In genomic region chr9:85134900-85135299, GRCm38 (mm10) we compare ENCODE assay signal across 31 mouse cellular contexts.
"Had no signal": no experiment of that assay in that cellular context is flagged by ENCODE, and none has a peak within 500 bp of the region (broad histone marks: within the 10 kb centered on the region; RNA-seq: fewer than 3 reads in every experiment).

No protein-coding gene starts in this region.

- H3K4me2 ChIP-seq: limb, embryonic 12.5 days; limb, embryonic 13.5 days; limb, embryonic 15.5 days; liver, embryonic 11.5 days; liver, embryonic 12.5 days; liver, embryonic 13.5 days; liver, embryonic 15.5 days; lung, embryonic 14.5 days; lung, embryonic 15.5 days; midbrain, embryonic 11.5 days; midbrain, embryonic 12.5 days; midbrain, embryonic 13.5 days; midbrain, embryonic 15.5 days had no signal

- H3K9me3 ChIP-seq: limb, embryonic 10.5 days; limb, embryonic 12.5 days; limb, embryonic 13.5 days; limb, embryonic 15.5 days; liver, embryonic 12.5 days; liver, embryonic 13.5 days; liver, embryonic 15.5 days; lung, embryonic 15.5 days; megakaryocyte, embryonic 14.5 days; midbrain, embryonic 10.5 days; midbrain, embryonic 12.5 days; midbrain, embryonic 13.5 days; midbrain, embryonic 15.5 days had no signal

- ATAC-seq: liver, embryonic 12.5 days; liver, postnatal 0 days; lung, postnatal 0 days; midbrain, embryonic 13.5 days; midbrain, embryonic 15.5 days; midbrain, embryonic 16.5 days had no signal

- H3K4me1 ChIP-seq: limb, embryonic 10.5 days; limb, embryonic 12.5 days; limb, embryonic 13.5 days; limb, embryonic 15.5 days; liver, embryonic 12.5 days; liver, embryonic 13.5 days; liver, embryonic 15.5 days; megakaryocyte, embryonic 14.5 days had no signal

- H3K27me3 ChIP-seq: limb, embryonic 12.5 days; limb, embryonic 13.5 days; limb, embryonic 15.5 days; liver, embryonic 12.5 days; liver, embryonic 13.5 days; liver, embryonic 15.5 days; lung, embryonic 15.5 days; megakaryocyte, embryonic 14.5 days; midbrain, embryonic 12.5 days; midbrain, embryonic 13.5 days; midbrain, embryonic 15.5 days had no signal

- H3K36me3 ChIP-seq: limb, embryonic 10.5 days; limb, embryonic 12.5 days; limb, embryonic 13.5 days; limb, embryonic 15.5 days; liver, embryonic 12.5 days; liver, embryonic 13.5 days; liver, embryonic 15.5 days; lung, embryonic 15.5 days; midbrain, embryonic 10.5 days; midbrain, embryonic 12.5 days; midbrain, embryonic 13.5 days; midbrain, embryonic 15.5 days had no signal

- DNase-seq: liver; liver, embryonic 13.5 days; liver, postnatal 0 days; lung, adult 18-20 months; lung, adult 2 months; lung, embryonic 14.5 days; lung, postnatal 10 days; lung, postnatal 14 days; lung, postnatal 36 days; lung, postnatal 4 days; midbrain, embryonic 14.5 days had no signal

- H3K9ac ChIP-seq: limb, embryonic 12.5 days; limb, embryonic 13.5 days; limb, embryonic 15.5 days; liver, embryonic 12.5 days; liver, embryonic 13.5 days; liver, embryonic 14.5 days; liver, embryonic 15.5 days; liver, postnatal 0 days; lung, embryonic 14.5 days; lung, embryonic 15.5 days; midbrain, embryonic 12.5 days; midbrain, embryonic 13.5 days; midbrain, embryonic 15.5 days had no signal

- H3K4me3 ChIP-seq: left cerebral cortex, adult 2 months; limb, embryonic 10.5 days; limb, embryonic 12.5 days; limb, embryonic 13.5 days; limb, embryonic 15.5 days; liver, embryonic 12.5 days; liver, embryonic 13.5 days; liver, embryonic 15.5 days; lung, embryonic 15.5 days; megakaryocyte, embryonic 14.5 days; midbrain, embryonic 10.5 days; midbrain, embryonic 12.5 days; midbrain, embryonic 13.5 days; midbrain, embryonic 15.5 days; myocyte had no signal

- H3K27ac ChIP-seq: left cerebral cortex, adult 2 months; limb, embryonic 10.5 days; limb, embryonic 12.5 days; limb, embryonic 13.5 days; limb, embryonic 15.5 days; liver, embryonic 12.5 days; liver, embryonic 13.5 days; liver, embryonic 14.5 days; liver, embryonic 15.5 days; lung, embryonic 15.5 days; macrophage; midbrain, embryonic 10.5 days; midbrain, embryonic 12.5 days; midbrain, embryonic 13.5 days; midbrain, embryonic 15.5 days had no signal
